ENCODE assay signal across 27 mouse cellular contexts in genomic region chr15:85787482-85787881, GRCm38 (mm10). TPM values are rescaled to one million over a fixed set of nuclear protein-coding genes. Genes with fewer than 3 reads are reported as not detected.
A peak's percentile ranks its signal among the peaks of the same experiment; 100 is the strongest.
DNase-seq lines count a peak whose midpoint lies in the region; ATAC-seq and TF ChIP-seq lines count a peak whose summit lies in the region.
"Had no signal": no experiment of that assay in that cellular context is flagged by ENCODE, and none has a peak within 500 bp of the region (broad histone marks: within the 10 kb centered on the region; RNA-seq: fewer than 3 reads in every experiment).

No protein-coding gene starts in this region.

- H3K9me3 ChIP-seq in intestine, postnatal 0 days (ENCODE audit: control insufficient read depth), result no peaks in the 10 kb centered on the region
- H3K9me3 ChIP-seq in intestine, embryonic 15.5 days, result no peaks in the 10 kb centered on the region
- H3K9me3 ChIP-seq in liver, embryonic 12.5 days (replicated peaks), result no peaks in the 10 kb centered on the region
- H3K9me3 ChIP-seq in liver, embryonic 16.5 days (replicated peaks; ENCODE audit: control insufficient read depth, low read length), result no peaks in the 10 kb centered on the region
- H3K9me3 ChIP-seq: forebrain, embryonic 10.5 days; hindbrain, embryonic 10.5 days had no signal

- no peak overlapping the region for H3K9ac ChIP-seq in intestine, postnatal 0 days (ENCODE audit: low read depth, low read length)
- H3K9ac ChIP-seq in intestine, embryonic 15.5 days, result no peak overlapping the region
- no peak overlapping the region for H3K9ac ChIP-seq in liver, embryonic 12.5 days
- H3K9ac ChIP-seq in liver, embryonic 16.5 days (ENCODE audit: low read depth, low read length), result no peak overlapping the region; the same call in 1 of the 2 replicates
- H3K9ac ChIP-seq: embryonic facial prominence, embryonic 15.5 days; hindbrain, embryonic 14.5 days had no signal

- WGBS in intestine, postnatal 0 days, result 86% methylated on average over 6 of the region's 6 CpGs
- WGBS in intestine, embryonic 15.5 days, result 88% methylated on average over 6 of the region's 6 CpGs
- 73% methylated on average over 6 of the region's 6 CpGs for WGBS in liver, embryonic 12.5 days (ENCODE audit: insufficient replicate concordance)
- 48% methylated on average over 6 of the region's 6 CpGs for WGBS in liver, embryonic 16.5 days (ENCODE audit: insufficient replicate concordance)

- no peaks in the 10 kb centered on the region for H3K4me1 ChIP-seq in intestine, postnatal 0 days (replicated peaks; ENCODE audit: control insufficient read depth, insufficient read depth, low read length)
- no peaks in the 10 kb centered on the region for H3K4me1 ChIP-seq in intestine, embryonic 15.5 days (replicated peaks)
- 0 out of 2 replicates have a peak, but pooled peaks cover 5% of the 10 kb centered on the region for H3K4me1 ChIP-seq in liver, embryonic 12.5 days
- H3K4me1 ChIP-seq in liver, embryonic 16.5 days (ENCODE audit: control insufficient read depth, low read depth, low read length), result no peaks in the 10 kb centered on the region
- H3K4me1 ChIP-seq: embryonic facial prominence, embryonic 15.5 days; forebrain, embryonic 10.5 days; hindbrain, embryonic 10.5 days had no signal

- no peak for TF ChIP-seq CTCF in intestine, postnatal 0 days (IDR thresholded peaks at IDR 0.05; ENCODE audit: low read depth)

- H3K27me3 ChIP-seq in intestine, postnatal 0 days (replicated peaks; ENCODE audit: control insufficient read depth, insufficient read depth, low read length), result no peaks in the 10 kb centered on the region
- no peaks in the 10 kb centered on the region for H3K27me3 ChIP-seq in intestine, embryonic 15.5 days (replicated peaks)
- peaks cover 6% of the 10 kb centered on the region; the same call in 1 of the 2 replicates for H3K27me3 ChIP-seq in liver, embryonic 12.5 days (replicated peaks)
- no peaks in the 10 kb centered on the region for H3K27me3 ChIP-seq in liver, embryonic 16.5 days (ENCODE audit: control insufficient read depth, insufficient read depth, low read depth, low read length)
- H3K27me3 ChIP-seq: embryonic facial prominence, embryonic 15.5 days had no signal

- ATAC-seq in intestine, postnatal 0 days, result 0 out of 2 replicates have a peak, but pooled peaks have one; percentile 18
- ATAC-seq in intestine, embryonic 15.5 days, result no peak
- ATAC-seq in liver, embryonic 12.5 days, result peak; percentile 55; the same call in 1 of the 2 replicates
- ATAC-seq in liver, embryonic 16.5 days (ENCODE audit: low read depth), result peak; percentile 93
- ATAC-seq: activated CD4-positive, CD25-positive, alpha-beta regulatory T cell, adult 4 months; forebrain, embryonic 14.5 days; Patski had no signal

- H3K4me2 ChIP-seq in intestine, postnatal 0 days (replicated peaks; ENCODE audit: low read depth), result no peak overlapping the region
- H3K4me2 ChIP-seq in intestine, embryonic 15.5 days (replicated peaks), result no peak overlapping the region
- H3K4me2 ChIP-seq in liver, embryonic 12.5 days, result no peak overlapping the region
- H3K4me2 ChIP-seq in liver, embryonic 16.5 days (ENCODE audit: low read depth, low read length), result no peak overlapping the region
- H3K4me2 ChIP-seq: embryonic facial prominence, embryonic 15.5 days; hindbrain, embryonic 14.5 days had no signal

- peak; percentile 19 for DNase-seq in yolk sac, embryonic 10.5 days (ENCODE audit: low spot score)
- no peak for DNase-seq in adrenal gland, postnatal 4 days (ENCODE audit: low spot score in 2 of 2)
- DNase-seq in left cerebral cortex, adult 18-20 months (ENCODE audit: low spot score in 2 of 2), result no peak
- DNase-seq: adrenal gland, adult 2 months; adrenal gland, postnatal 25 days; cerebellum, adult 11 months; cerebellum, adult 8-10 months; cerebellum, postnatal 14 days; embryo, embryonic 11 days; gastrocnemius, adult 2 months; gastrocnemius, postnatal 25 days; heart, postnatal 10 days had no signal

- H3K36me3 ChIP-seq in intestine, postnatal 0 days (ENCODE audit: control insufficient read depth, insufficient read depth), result peaks cover 20% of the 10 kb centered on the region; the same call in 1 of the 2 replicates
- H3K36me3 ChIP-seq in intestine, embryonic 15.5 days, result no peaks in the 10 kb centered on the region
- H3K36me3 ChIP-seq in liver, embryonic 12.5 days, result no peaks in the 10 kb centered on the region
- no peaks in the 10 kb centered on the region for H3K36me3 ChIP-seq in liver, embryonic 16.5 days (ENCODE audit: control insufficient read depth, insufficient read depth)
- H3K36me3 ChIP-seq: embryonic facial prominence, embryonic 15.5 days; forebrain, embryonic 10.5 days; hindbrain, embryonic 10.5 days had no signal

- H3K4me3 ChIP-seq in intestine, postnatal 0 days (ENCODE audit: low read depth, low read length), result no peak overlapping the region
- no peak overlapping the region for H3K4me3 ChIP-seq in intestine, embryonic 15.5 days (replicated peaks)
- no peak overlapping the region for H3K4me3 ChIP-seq in liver, embryonic 12.5 days
- H3K4me3 ChIP-seq in liver, embryonic 16.5 days (ENCODE audit: low read depth, low read length), result no peak overlapping the region
- H3K4me3 ChIP-seq: embryonic facial prominence, embryonic 15.5 days; erythroblast, embryonic 14.5 days; forebrain, embryonic 10.5 days; gastrocnemius, adult 2 months; hindbrain, embryonic 10.5 days had no signal

- peak overlapping the region; percentile 36; the same call in 1 of the 2 replicates for H3K27ac ChIP-seq in intestine, postnatal 0 days (ENCODE audit: low read depth, low read length)
- H3K27ac ChIP-seq in intestine, embryonic 15.5 days, result no peak overlapping the region
- no peak overlapping the region for H3K27ac ChIP-seq in liver, embryonic 12.5 days
- H3K27ac ChIP-seq in liver, embryonic 16.5 days (ENCODE audit: low read length), result peak overlapping the region; percentile 76
- H3K27ac ChIP-seq: embryonic facial prominence, embryonic 15.5 days; forebrain, embryonic 10.5 days; gastrocnemius, adult 2 months; hindbrain, embryonic 10.5 days; hindbrain, embryonic 14.5 days had no signal

RNA-seq across cellular contexts. Expression of gene Cdpf1, which starts 24.0 kb away (rescaled TPM):
- polyA plus RNA-seq in intestine, postnatal 0 days (2015; fragmentation: Nextera tagmentation; extraction: Ambion mirVana), result 48.6 and 49.9 TPM in 2 replicates
- polyA plus RNA-seq in intestine, embryonic 15.5 days (2015; fragmentation: Nextera tagmentation; extraction: Ambion mirVana), result 48.8 and 59.4 TPM in 2 replicates
- 28.6 and 29.4 TPM in 2 replicates for polyA plus RNA-seq in liver, embryonic 12.5 days (2016; fragmentation: Nextera tagmentation; extraction: Ambion mirVana)
- 17.2 and 18.6 TPM in 2 replicates for polyA plus RNA-seq in liver, embryonic 16.5 days (2015; fragmentation: Nextera tagmentation; extraction: Ambion mirVana)
- total RNA-seq in adrenal gland, postnatal 4 days (2021), result 10 to 100 TPM; 22.3 TPM
- 10 to 100 TPM; 19.3 to 21.3 TPM for total RNA-seq in left cerebral cortex, adult 18-20 months (2021)

RNA-seq across cellular contexts. Expression of gene Pkdrej, which starts 34.1 kb away (rescaled TPM):
- polyA plus RNA-seq in intestine, postnatal 0 days (2015; fragmentation: Nextera tagmentation; extraction: Ambion mirVana), result 0.07 and 0.12 TPM in 2 replicates
- polyA plus RNA-seq in intestine, embryonic 15.5 days (2015; fragmentation: Nextera tagmentation; extraction: Ambion mirVana), result 0.20 and 0.24 TPM in 2 replicates
- polyA plus RNA-seq in liver, embryonic 12.5 days (2016; fragmentation: Nextera tagmentation; extraction: Ambion mirVana), result 0.07 and 0.12 TPM in 2 replicates
- 0.09 TPM in 2 replicates for polyA plus RNA-seq in liver, embryonic 16.5 days (2015; fragmentation: Nextera tagmentation; extraction: Ambion mirVana)
- total RNA-seq in adrenal gland, postnatal 4 days (2021), result under 1 TPM; 0.45 to 0.48 TPM
- 1 to 10 TPM in 1 of 2 experiments, under 1 TPM in 1; 0.94 to 1.0 TPM for total RNA-seq in left cerebral cortex, adult 18-20 months (2021)
- total RNA-seq: CH12.LX; granulocyte monocyte progenitor cell, adult 5-6 weeks had no signal
- polyA plus RNA-seq: activated CD4-positive, CD25-positive, alpha-beta regulatory T cell, adult 4 months; erythroblast, embryonic 14.5 days; hindbrain, embryonic 10.5 days had no signal

RNA-seq across cellular contexts. Expression of gene Ttc38, which starts 44.6 kb away (rescaled TPM):
- 8.6 and 10.4 TPM in 2 replicates for polyA plus RNA-seq in intestine, postnatal 0 days (2015; fragmentation: Nextera tagmentation; extraction: Ambion mirVana)
- polyA plus RNA-seq in intestine, embryonic 15.5 days (2015; fragmentation: Nextera tagmentation; extraction: Ambion mirVana), result 8.5 and 10.0 TPM in 2 replicates
- 5.2 and 6.0 TPM in 2 replicates for polyA plus RNA-seq in liver, embryonic 12.5 days (2016; fragmentation: Nextera tagmentation; extraction: Ambion mirVana)
- 8.9 and 10.7 TPM in 2 replicates for polyA plus RNA-seq in liver, embryonic 16.5 days (2015; fragmentation: Nextera tagmentation; extraction: Ambion mirVana)
- total RNA-seq in adrenal gland, postnatal 4 days (2021), result 10 to 100 TPM; 14.5 to 15.2 TPM
- total RNA-seq in left cerebral cortex, adult 18-20 months (2021), result 1 to 10 TPM; 5.7 to 9.0 TPM

RNA-seq across cellular contexts. Expression of gene Ppara, which starts 52.7 kb away (rescaled TPM):
- 14.3 and 21.0 TPM in 2 replicates for polyA plus RNA-seq in intestine, postnatal 0 days (2015; fragmentation: Nextera tagmentation; extraction: Ambion mirVana)
- polyA plus RNA-seq in intestine, embryonic 15.5 days (2015; fragmentation: Nextera tagmentation; extraction: Ambion mirVana), result 18.2 and 19.5 TPM in 2 replicates
- polyA plus RNA-seq in liver, embryonic 12.5 days (2016; fragmentation: Nextera tagmentation; extraction: Ambion mirVana), result 5.7 TPM in 2 replicates
- 41.8 and 51.3 TPM in 2 replicates for polyA plus RNA-seq in liver, embryonic 16.5 days (2015; fragmentation: Nextera tagmentation; extraction: Ambion mirVana)
- 10 to 100 TPM; 17.2 to 29.4 TPM for total RNA-seq in adrenal gland, postnatal 4 days (2021)
- 1 to 10 TPM; 3.2 to 4.1 TPM for total RNA-seq in left cerebral cortex, adult 18-20 months (2021)
- total RNA-seq: CH12.LX; common myeloid progenitor, adult 5-6 weeks; granulocyte monocyte progenitor cell, adult 5-6 weeks had no signal
- polyA plus RNA-seq: erythroblast, embryonic 14.5 days had no signal

Comparison
In these comparisons a context has a peak if more than half of its experiments do, and no peak if none do; other contexts are left out.
1. H3K27ac ChIP-seq: peak in intestine, postnatal 0 days (single experiment) and liver, embryonic 16.5 days (single experiment); none in intestine, embryonic 15.5 days (single experiment) and liver, embryonic 12.5 days (single experiment).